ENCODE assay signal across 9 mouse cellular contexts in the genomic region with DNA sequence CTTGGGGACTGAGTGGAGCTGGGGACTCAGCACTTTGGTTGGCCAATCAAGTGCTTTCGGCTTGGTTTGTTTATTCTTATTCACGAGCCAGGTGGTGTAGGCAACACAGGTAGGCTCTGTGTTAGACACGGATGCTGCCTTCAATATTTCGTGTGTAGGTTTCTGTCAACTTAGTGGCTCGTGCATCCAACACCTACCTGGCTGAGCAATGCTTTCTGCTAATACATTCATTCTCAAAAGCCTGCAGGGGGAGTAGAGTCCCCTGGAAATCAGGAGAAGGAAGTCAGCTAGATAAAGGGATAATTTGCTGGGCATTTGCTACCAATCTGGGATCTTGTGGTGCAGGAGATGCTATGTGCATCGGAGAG. TPM values are rescaled to one million over a fixed set of nuclear protein-coding genes. Genes with fewer than 3 reads are reported as not detected.
DNase-seq lines count a peak whose midpoint lies in the region; ATAC-seq and TF ChIP-seq lines count a peak whose summit lies in the region.
"Had no signal": no experiment of that assay in that cellular context is flagged by ENCODE, and none has a peak within 500 bp of the region (broad histone marks: within the 10 kb centered on the region; RNA-seq: fewer than 3 reads in every experiment).

No protein-coding gene starts in this region.

- no peak for TF ChIP-seq EP300 in liver, postnatal 0 days (IDR thresholded peaks at IDR 0.05; ENCODE audit: low read depth)

- DNase-seq in heart, adult 9 months (ENCODE audit: low spot score in 2 of 2) = no peak
- DNase-seq in ES-E14 (ENCODE audit: low read depth, low spot score) = no peak
- no peak for DNase-seq in liver, postnatal 0 days
- DNase-seq in ovary, postnatal 36 days (ENCODE audit: low spot score) = no peak
- no peak for DNase-seq in urinary bladder, postnatal 14 days (ENCODE audit: low spot score)
- DNase-seq in testis, postnatal 14 days (ENCODE audit: low spot score) = no peak

- H3K9me3 ChIP-seq in heart, embryonic 13.5 days = no peaks in the 10 kb centered on the region
- no peaks in the 10 kb centered on the region for H3K9me3 ChIP-seq in ES-E14 (ENCODE audit: control insufficient read depth, insufficient read depth, low read depth, low read length)
- H3K9me3 ChIP-seq in forebrain, embryonic 13.5 days (replicated peaks) = no peaks in the 10 kb centered on the region
- no peaks in the 10 kb centered on the region for H3K9me3 ChIP-seq in liver, postnatal 0 days (ENCODE audit: low read length)

- TF ChIP-seq CTCF in liver, postnatal 0 days (IDR thresholded peaks at IDR 0.05; ENCODE audit: low read depth) = peak; percentile 33; the same call in 1 of the 2 replicates

- no peaks in the 10 kb centered on the region for H3K36me3 ChIP-seq in heart, embryonic 13.5 days
- no peaks in the 10 kb centered on the region for H3K36me3 ChIP-seq in ES-E14 (ENCODE audit: control insufficient read depth, insufficient read depth, low read length, poor library complexity, severe bottlenecking)
- no peaks in the 10 kb centered on the region for H3K36me3 ChIP-seq in forebrain, embryonic 13.5 days (ENCODE audit: poor library complexity, severe bottlenecking)
- H3K36me3 ChIP-seq in liver, postnatal 0 days (replicated peaks; ENCODE audit: insufficient read depth, low read length) = peaks cover 34% of the 10 kb centered on the region

- peaks cover 6% of the 10 kb centered on the region for H3K4me1 ChIP-seq in heart, embryonic 13.5 days
- H3K4me1 ChIP-seq in ES-E14 (ENCODE audit: control insufficient read depth in 2 of 2, insufficient read depth in 2 of 2, low read length in 2 of 2, poor library complexity in 1 of 2) = peaks cover 0 to 2% of the 10 kb centered on the region in 2 experiments; a peak in 1 of 4 replicates
- H3K4me1 ChIP-seq in forebrain, embryonic 13.5 days = peaks cover 10% of the 10 kb centered on the region
- peaks cover 35% of the 10 kb centered on the region for H3K4me1 ChIP-seq in liver, postnatal 0 days (ENCODE audit: insufficient read depth)

- H3K4me3 ChIP-seq in heart, embryonic 13.5 days = peak overlapping the region; percentile 84
- peak overlapping the region; percentile 75 to 77 for H3K4me3 ChIP-seq in ES-E14 (ENCODE audit: insufficient read depth in 1 of 2, low read depth in 1 of 2, low read length in 2 of 2, poor library complexity in 1 of 2, severe bottlenecking in 1 of 2)
- H3K4me3 ChIP-seq in forebrain, embryonic 13.5 days = peak overlapping the region; percentile 61
- H3K4me3 ChIP-seq in liver, postnatal 0 days (ENCODE audit: low read depth, low read length) = peak overlapping the region; percentile 96

- H3K27ac ChIP-seq in heart, embryonic 13.5 days (replicated peaks) = peak overlapping the region; percentile 75; the same call in 1 of the 2 replicates
- no peak overlapping the region for H3K27ac ChIP-seq in ES-E14 (ENCODE audit: insufficient read depth, low read depth, low read length, poor library complexity, severe bottlenecking)
- H3K27ac ChIP-seq in forebrain, embryonic 13.5 days = peak overlapping the region; percentile 86
- peak overlapping the region; percentile 95 for H3K27ac ChIP-seq in liver, postnatal 0 days (ENCODE audit: low read depth)

- no peak for ATAC-seq in heart, embryonic 13.5 days (ENCODE audit: extremely low read depth, insufficient number of reproducible peaks, low FRiP score, low TSS enrichment)
- ATAC-seq in forebrain, embryonic 13.5 days = peak; percentile 14; the same call in 1 of the 2 replicates
- ATAC-seq in liver, postnatal 0 days = no peak

- peak overlapping the region; percentile 87 for H3K9ac ChIP-seq in heart, embryonic 13.5 days
- 0 out of 2 replicates have a peak overlapping the region, but pooled peaks have one; percentile 66 for H3K9ac ChIP-seq in ES-E14 (ENCODE audit: insufficient read depth, low read depth, low read length, poor library complexity, severe bottlenecking)
- H3K9ac ChIP-seq in forebrain, embryonic 13.5 days = peak overlapping the region; percentile 87
- H3K9ac ChIP-seq in liver, postnatal 0 days (replicated peaks) = peak overlapping the region; percentile 93

- no peaks in the 10 kb centered on the region; the same call in 1 of the 2 replicates for H3K27me3 ChIP-seq in heart, embryonic 13.5 days (replicated peaks)
- H3K27me3 ChIP-seq in forebrain, embryonic 13.5 days = no peaks in the 10 kb centered on the region
- no peaks in the 10 kb centered on the region for H3K27me3 ChIP-seq in liver, postnatal 0 days (ENCODE audit: insufficient read depth, low read length)
- H3K27me3 ChIP-seq: Patski had no signal

- in situ Hi-C loops in ES-E14 (cut with MboI; ENCODE audit: low sequenced_read_pairs in 2 of 2, unreplicated experiment in 2 of 2) = no loop called here

- WGBS in heart, embryonic 13.5 days = 22% methylated on average over 6 of the region's 6 CpGs
- WGBS in forebrain, embryonic 13.5 days = 21% methylated on average over 6 of the region's 6 CpGs
- WGBS in liver, postnatal 0 days (ENCODE audit: insufficient replicate concordance) = 22% methylated on average over 6 of the region's 6 CpGs

- H3K4me2 ChIP-seq in heart, embryonic 13.5 days = peak overlapping the region; percentile 99
- H3K4me2 ChIP-seq in forebrain, embryonic 13.5 days = peak overlapping the region; percentile 96
- H3K4me2 ChIP-seq in liver, postnatal 0 days (ENCODE audit: low read depth, low read length) = peak overlapping the region; percentile 97

TF ChIP-seq in ES-E14, 5 proteins besides CTCF, POLR2A, EP300 and RAD21:
- TF ChIP-seq MAFK (IDR thresholded peaks at IDR 0.05; ENCODE audit: insufficient read depth, low read depth, low read length) (no peak), CHD2 (IDR thresholded peaks at IDR 0.05; ENCODE audit: low read depth, low read length) (no peak), ZNF384 (IDR thresholded peaks at IDR 0.05; ENCODE audit: low read depth, low read length) (no peak), ZC3H11A (IDR thresholded peaks at IDR 0.05; ENCODE audit: borderline replicate concordance, low read depth, low read length) (no peak), HCFC1 (IDR thresholded peaks at IDR 0.05; ENCODE audit: borderline replicate concordance, insufficient read depth, low read length) (no peak)

RNA-seq across cellular contexts. Expression of a gene that starts 1.0 kb away (rescaled TPM):
- 3.0 and 3.5 TPM in 2 replicates for polyA plus RNA-seq in heart, embryonic 13.5 days (2015; fragmentation: Nextera tagmentation; extraction: Ambion mirVana)
- total RNA-seq in ES-E14 (2012; rRNA removed) = 0.27 and 0.42 TPM in 2 replicates
- 5.9 and 6.4 TPM in 2 replicates for polyA plus RNA-seq in forebrain, embryonic 13.5 days (2015; fragmentation: Nextera tagmentation; extraction: Ambion mirVana)
- 12.8 and 14.2 TPM in 2 replicates for polyA plus RNA-seq in liver, postnatal 0 days (2015; fragmentation: Nextera tagmentation; extraction: Ambion mirVana)

RNA-seq across cellular contexts. Expression of a gene that starts 13.8 kb away (rescaled TPM):
- polyA plus RNA-seq in heart, embryonic 13.5 days (2015; fragmentation: Nextera tagmentation; extraction: Ambion mirVana) = 1.2 and 2.0 TPM in 2 replicates
- total RNA-seq in ES-E14 (2012; rRNA removed) = 0.05 and 0.27 TPM in 2 replicates
- polyA plus RNA-seq in forebrain, embryonic 13.5 days (2015; fragmentation: Nextera tagmentation; extraction: Ambion mirVana) = 0.28 and 0.63 TPM in 2 replicates
- polyA plus RNA-seq in liver, postnatal 0 days (2015; fragmentation: Nextera tagmentation; extraction: Ambion mirVana) = 52.5 and 62.2 TPM in 2 replicates

RNA-seq across cellular contexts. Expression of a gene that starts 55.0 kb away (rescaled TPM):
- 11.2 and 11.3 TPM in 2 replicates for polyA plus RNA-seq in heart, embryonic 13.5 days (2015; fragmentation: Nextera tagmentation; extraction: Ambion mirVana)
- total RNA-seq in ES-E14 (2012; rRNA removed) = 1.6 and 3.3 TPM in 2 replicates
- polyA plus RNA-seq in forebrain, embryonic 13.5 days (2015; fragmentation: Nextera tagmentation; extraction: Ambion mirVana) = 36.8 and 40.3 TPM in 2 replicates
- 3.1 and 3.2 TPM in 2 replicates for polyA plus RNA-seq in liver, postnatal 0 days (2015; fragmentation: Nextera tagmentation; extraction: Ambion mirVana)

Comparison
In these comparisons a context has a peak if more than half of its experiments do, and no peak if none do; other contexts are left out.
1. RNA of a gene that starts 13.8 kb away (polyA plus RNA-seq): 52.5 to 62.2 TPM in liver, postnatal 0 days; 1.2 to 2.0 TPM in heart, embryonic 13.5 days and 0.28 to 0.63 TPM in forebrain, embryonic 13.5 days; every median in the first group is over 10 times any median in the second.
2. Peak in every context shown above with its lines, with median percentiles within 50 percentile points of each other: H3K4me2 ChIP-seq, H3K4me3 ChIP-seq and H3K9ac ChIP-seq.